Mouse (Mus musculus) large intestine, adult 2 months (tissue): ENCODE measurements around the gene Adgrd1. TPM values are rescaled to one million over a fixed set of nuclear protein-coding genes. Genes with fewer than 3 reads are reported as not detected.

Experiments used
- DNase-seq: peaks from one replicate; pipeline ENCODE4 v3.0.0-alpha.2; 2012; ENCODE audit warnings: low read depth, low spot score
- WGBS: fragments of 180-500 bp; shearing (Covaris S2); methylation state at CpG from one replicate; pipeline ENCODE4 v1.1.7; 2018; 5-methylcytosine and 5-hydroxymethylcytosine counted together
- polyA plus RNA-seq: library from polyadenylated mRNA; depleted of rRNA; stranded (reverse); fragments of >200 nt; gene quantifications from 2 replicates; pipeline ENCODE4 v1.2.3, GENCODE M21; 2012

The Adgrd1 gene
- polyA plus RNA-seq, 1 experiment, result 8.0 TPM

DNA sequence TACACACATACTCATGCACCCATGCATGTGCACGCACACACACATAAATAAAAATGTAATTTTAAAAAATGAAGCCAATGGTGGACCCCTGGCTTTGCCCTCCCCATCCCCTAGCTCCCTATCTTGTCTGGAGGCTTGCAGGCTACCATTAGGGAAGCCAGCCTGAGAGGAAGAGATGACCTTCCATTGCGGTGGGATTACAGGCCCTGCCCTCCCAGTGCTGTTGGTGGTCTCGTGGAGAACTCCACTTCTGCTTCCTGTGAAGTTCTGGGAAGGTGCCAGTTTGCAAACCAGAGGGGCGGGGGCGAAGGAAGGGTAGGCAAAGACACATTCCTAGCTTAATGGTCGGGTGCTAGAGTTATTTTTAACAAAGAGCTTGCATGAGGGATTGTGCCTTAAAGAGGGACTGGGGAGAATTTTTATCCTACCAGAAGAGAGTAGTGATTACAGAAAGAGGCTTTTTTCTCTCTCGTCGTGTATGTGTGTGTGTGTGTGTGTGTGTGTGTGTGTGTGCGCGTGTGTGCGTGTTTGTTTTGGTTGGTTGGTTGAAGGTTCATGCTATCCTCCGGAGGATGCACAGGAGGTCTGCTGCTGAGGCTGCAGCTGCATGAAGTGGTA is 50.5 kb downstream of the Adgrd1 start:
- DNase-seq, result no peak
- WGBS, result 62% methylated on average over 12 of the region's 12 CpGs

DNA sequence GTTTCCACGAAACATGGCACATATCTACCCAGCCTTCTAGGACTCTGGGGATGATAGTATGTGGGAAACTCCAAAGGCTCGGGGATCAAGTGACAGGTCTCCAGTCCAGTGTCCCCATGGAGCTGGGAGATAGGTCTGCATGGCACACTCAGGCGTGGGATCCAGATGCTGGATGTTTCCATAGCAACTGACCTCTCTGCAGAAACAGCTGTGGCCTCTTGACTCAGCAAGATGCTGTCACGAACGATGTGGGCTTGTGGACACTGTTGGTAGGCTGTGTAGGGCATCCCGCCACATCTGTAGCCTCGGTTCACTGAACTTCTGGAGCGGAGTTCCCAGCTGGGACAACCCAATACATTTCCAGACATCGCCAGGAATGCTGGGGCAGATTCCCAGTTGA is 51.9 kb downstream of the Adgrd1 start:
- no peak for DNase-seq
- 83% methylated on average over 9 of the region's 9 CpGs for WGBS

DNA sequence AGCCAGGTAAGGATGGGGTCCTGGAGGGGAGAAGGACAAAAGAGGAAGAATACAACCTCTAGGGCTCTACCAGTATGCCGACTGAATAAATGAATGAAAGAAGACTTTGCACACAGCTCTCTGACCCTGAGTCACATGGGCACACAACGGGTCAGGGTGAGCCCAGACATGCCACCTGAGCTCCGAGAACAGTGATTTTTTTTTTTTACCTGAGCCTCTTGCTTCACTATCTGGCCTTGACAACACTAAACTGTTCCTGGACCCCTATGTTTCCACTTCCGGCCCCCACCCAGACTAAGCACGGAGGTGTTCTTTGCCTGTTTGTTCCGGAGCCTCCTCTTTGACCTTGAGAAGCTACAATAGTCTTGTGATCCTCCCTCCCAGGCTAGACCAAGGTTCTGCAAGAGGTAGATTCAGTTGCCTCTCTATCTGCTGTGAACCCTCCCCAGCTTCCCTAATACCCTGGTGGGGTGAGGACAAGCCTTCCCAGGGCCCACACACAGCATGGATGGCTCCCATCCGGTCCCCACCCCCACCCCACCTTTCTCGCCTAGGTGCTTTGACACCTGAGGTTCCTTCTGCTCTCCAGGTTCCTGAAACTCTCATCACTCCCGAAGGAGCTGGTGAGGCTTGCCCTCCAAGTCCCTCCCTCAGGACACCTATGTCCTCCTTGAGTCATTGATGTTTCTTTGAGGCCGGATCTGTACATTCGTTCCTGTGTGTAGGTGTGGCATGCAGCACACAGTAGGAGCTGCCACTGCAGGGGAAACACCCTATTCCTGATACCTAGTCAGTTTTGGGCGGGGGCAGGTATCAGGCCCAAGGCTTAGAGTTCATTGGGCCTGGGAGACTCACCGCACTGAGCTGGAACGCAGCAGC is 58.7 kb downstream of the Adgrd1 start:
- no peak for DNase-seq
- 79% methylated on average over 14 of the region's 14 CpGs for WGBS

DNA sequence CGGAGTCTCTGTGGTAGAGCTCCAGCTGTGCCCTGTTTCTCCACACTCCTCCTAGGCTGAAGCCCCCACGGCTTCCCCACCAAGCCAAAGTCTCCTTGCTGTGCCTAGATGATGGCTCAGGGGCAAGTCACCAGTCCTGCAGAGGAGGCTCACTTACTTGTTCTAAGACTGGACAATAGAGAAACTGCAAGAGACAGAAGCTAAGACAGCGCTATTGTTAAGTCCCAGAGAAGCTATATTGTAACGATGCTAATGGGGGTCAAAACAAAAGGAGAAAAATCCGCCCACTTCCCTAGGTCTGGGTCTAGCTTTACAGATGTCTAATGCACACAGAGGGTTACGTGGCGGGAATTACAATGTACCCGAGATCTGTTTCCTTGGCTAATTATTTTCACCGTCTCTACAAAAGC is 59.4 kb downstream of the Adgrd1 start:
- 58% methylated on average over 9 of the region's 9 CpGs for WGBS
- no peak for DNase-seq

DNA sequence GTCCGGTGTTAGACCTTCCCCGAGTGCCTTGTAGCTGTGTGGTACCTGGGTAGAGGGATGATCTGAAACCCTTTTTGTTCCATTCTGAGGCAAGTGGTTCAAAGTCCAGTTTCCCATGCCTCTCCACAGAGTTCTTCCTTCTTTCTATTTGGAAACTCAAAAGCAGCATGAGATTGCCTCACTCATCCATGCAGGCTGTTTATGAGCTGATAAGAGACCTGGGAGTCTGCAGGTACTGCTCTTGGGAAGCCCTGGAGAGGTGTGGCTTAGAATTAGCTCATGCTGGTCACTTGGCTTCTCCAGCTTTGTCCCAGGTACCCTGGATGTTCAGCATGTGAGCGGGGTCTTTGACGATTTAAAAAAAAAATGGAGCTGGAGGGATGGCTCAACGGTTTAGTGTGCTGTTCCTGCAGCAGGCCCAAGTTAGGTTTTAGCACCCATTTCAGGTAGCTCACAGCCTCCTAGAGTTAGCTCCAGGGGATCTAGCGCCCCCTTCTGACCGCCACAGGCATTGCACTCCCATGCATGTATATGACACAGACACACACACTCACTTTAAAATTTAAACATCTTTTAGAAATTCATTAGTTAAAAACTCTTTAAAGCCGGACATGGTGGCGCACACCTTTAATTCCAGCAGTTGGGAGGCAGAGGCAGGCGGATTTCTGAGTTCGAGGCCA is 65.0 kb downstream of the Adgrd1 start:
- DNase-seq, result peak; percentile 32
- WGBS, result 60% methylated on average over 11 of the region's 11 CpGs

DNA sequence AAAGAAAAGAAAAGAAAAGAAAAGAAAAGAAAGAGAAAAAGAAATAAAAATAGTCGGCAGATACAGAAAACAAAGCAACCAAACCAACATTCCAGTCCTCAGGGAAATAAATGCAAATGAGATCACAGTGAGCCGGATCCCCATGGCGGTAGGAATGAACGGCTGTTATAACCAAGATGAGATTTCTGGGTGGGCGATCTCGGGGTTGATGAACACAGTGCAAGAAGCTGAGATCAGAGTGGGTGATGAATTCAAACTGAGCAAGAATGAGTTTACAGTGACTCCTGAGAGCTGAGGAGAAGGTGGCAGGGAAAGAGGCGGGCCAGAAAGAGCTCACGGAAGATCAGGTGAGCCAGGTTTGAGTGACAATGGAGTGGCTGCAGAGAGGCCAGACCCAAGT is 66.9 kb downstream of the Adgrd1 start:
- WGBS, result 82% methylated on average over 8 of the region's 8 CpGs
- no peak for DNase-seq

DNA sequence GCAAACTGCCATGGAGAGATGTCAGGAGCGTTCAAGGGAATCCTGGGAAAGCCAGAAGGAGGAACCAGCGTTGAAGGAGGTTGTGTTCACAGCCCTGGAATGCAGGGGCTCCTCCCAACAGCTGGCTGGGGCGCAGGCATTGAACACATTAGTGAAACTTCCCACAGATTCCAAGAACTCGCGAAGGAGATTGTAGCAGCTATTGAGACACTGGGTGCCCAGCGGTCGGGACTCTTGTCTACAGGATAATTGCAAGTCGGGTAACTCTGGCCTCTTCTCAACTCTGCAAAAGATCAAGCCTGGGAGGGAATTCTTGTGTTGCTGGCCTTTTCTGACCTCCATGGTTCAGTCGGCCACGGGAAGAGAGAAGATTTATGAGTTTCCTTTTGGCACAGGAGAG is 67.5 kb downstream of the Adgrd1 start:
- no peak for DNase-seq
- 7% methylated on average over 10 of the region's 10 CpGs for WGBS

DNA sequence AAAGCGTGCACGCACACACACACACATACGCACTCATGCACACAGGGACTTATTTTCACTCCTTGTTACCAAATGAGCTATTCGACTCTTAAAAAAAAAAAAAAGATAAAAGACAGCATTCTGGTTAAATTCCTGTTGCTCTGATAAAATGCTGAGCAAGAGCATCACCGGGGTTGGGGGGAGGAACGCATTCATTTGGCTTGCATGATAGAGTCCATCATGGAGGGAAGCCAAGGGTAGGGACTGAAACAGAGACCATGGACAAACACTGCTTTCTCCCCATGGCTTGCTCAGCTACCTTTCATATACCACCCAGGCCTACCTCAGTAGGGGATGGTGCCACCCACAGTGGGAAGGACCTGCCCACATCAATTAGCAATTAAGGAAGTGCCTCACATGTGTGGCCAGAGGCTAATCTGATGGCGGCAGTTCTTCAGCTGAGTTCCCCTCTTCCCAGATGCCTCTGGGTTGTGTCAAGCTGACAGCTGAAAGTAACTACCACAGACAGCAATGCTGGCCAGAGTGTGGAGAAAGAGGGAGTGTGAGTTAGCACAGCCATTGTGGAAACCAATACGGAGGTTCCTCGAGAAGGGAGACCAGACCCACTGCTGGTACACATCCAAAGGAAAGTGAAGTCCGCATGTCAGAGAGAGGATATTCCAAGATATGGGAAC is 68.5 kb downstream of the Adgrd1 start:
- DNase-seq, result no peak
- 79% methylated on average over 10 of the region's 10 CpGs for WGBS

DNA sequence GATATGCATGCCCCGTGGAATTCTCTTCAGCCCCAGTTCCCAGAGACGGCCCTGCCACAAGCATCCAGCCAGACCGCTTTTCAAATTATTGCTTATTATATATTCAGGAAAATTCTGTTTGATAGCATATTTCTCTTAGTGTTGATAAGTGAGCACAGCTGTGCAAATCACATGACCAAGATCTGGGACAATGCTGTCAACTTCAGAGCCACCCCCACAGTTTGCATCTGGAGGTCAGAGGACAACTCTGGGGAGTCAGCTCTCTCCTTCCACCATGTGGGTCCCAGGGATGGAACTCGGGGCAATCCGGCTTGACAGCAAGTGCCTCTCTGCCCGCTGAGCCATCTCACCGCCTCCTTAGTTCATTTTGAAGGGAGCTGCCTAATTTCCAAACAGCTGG is 69.0 kb downstream of the Adgrd1 start:
- no peak for DNase-seq
- 69% methylated on average over 7 of the region's 7 CpGs for WGBS

DNA sequence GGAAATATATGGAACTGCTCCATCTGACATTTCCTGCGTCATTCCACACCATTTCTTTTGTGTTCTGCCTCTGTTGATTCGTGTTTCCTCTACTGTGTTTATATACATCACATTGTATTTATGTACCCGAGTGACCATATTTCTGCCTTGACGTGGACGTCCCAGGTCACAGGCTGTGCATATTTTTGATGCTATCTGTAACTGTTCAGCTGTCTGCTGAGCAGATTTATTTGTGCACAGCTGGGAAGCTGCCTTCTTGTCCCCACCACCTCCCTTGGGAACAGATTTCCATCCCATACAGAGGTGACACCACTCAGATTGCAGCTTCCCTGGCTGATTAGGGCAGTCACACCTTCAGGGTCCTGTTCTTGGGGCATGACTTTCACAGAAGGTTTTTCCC is 72.5 kb downstream of the Adgrd1 start:
- DNase-seq, result no peak
- 62% methylated on average over 5 of the region's 5 CpGs for WGBS

DNA sequence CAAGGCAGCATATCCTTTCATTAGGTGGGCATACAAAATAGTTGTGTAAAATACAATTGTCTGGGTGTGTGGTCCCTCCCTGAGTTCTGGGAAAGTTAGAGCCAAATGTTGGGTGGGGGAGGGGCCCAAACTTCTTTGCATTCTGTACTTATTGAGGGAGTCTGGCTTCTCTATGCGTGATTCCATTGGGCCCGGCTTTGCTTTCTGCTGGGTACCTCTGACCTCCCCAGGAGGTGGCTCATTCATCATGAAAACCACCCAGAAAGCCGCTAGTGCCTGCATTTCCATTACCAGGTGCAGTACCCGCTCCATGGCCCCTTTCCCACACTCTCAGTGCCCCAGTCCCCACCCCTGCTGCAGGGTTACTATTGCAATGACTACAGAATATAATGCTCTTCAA is 73.0 kb downstream of the Adgrd1 start:
- no peak for DNase-seq
- WGBS, result 56% methylated on average over 4 of the region's 4 CpGs

DNA sequence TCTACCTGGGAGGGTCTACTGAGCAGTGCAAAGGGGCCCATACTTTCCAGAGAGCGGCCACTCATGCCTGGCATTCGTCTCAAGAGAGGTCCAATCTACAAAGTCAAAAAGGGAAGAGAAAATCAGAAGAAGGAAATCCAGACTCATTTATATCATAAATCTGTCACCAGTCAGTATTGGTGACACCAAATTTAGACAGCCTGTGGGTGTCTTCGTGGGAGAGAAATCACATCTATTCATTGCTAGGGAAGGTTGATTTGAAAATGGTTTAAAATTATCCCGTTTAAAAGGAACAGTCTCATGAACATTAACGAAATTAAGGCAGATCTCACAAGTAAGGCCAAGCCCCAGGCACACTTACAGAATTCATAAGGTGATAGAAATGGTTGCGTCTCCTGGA is 76.0 kb downstream of the Adgrd1 start:
- no peak for DNase-seq

DNA sequence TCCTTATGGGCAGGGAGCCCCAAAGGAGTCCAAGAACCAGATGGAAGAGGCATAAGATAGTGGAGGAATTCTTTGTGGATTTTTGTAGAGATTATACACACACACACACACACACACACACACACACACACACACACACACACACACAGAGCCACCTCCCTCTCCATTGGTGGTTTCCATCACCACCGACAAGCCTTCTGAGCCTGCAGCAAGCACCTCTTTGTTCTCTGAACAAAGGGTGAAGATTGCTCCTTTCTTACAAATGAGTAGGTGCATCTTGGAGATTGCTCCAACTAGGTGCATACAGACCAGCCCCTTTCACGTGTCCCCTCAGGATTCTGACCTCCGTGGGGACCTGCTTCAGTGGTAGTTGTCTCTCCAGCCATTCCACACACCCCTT is 79.4 kb downstream of the Adgrd1 start:
- DNase-seq, result no peak
- WGBS, result 46% methylated on average over 3 of the region's 3 CpGs

More for the DNA sequence above, 76.0 kb downstream of the Adgrd1 start:
- WGBS, result 75% methylated on average over 6 of the region's 6 CpGs

DNA sequence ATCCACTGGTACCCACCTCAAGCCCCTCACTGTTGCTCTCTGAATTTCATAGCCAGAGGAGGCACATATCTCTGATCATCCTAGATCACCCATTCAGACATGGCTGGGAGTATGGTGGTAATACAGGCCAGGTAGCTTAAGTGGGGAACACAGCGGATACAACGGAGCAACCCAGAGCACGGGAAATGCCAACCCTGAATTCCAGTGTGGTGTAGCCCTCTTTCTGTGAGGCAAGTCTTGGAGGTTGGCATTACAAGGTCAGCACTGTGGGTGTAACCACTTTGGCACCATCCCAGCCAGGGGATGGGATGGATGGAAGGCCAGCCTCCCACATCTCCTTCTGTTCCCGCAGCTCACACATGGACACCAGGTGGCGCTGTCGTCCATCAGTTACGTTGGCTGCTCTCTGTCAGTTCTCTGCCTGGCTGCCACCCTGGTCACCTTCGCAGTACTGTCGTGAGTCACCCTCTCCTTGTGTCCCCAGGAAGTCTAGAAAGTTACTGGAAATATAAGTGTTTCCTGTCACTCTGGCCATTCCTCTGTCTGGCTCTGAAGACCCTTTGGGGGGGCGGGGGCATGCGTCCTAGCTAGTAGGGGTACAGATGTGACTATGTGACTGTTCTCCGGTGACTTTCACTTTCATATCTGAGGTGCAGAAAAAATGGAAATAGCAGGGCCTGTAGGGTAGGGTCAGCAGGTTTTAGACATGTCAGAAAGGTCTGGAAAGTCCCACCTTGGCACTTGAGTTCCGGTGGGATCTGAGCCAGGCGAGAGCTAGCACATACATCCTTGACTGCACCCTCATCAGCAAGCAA is 81.4 kb downstream of the Adgrd1 start:
- 40% methylated on average over 14 of the region's 14 CpGs for WGBS
- DNase-seq, result peak; percentile 81

DNA sequence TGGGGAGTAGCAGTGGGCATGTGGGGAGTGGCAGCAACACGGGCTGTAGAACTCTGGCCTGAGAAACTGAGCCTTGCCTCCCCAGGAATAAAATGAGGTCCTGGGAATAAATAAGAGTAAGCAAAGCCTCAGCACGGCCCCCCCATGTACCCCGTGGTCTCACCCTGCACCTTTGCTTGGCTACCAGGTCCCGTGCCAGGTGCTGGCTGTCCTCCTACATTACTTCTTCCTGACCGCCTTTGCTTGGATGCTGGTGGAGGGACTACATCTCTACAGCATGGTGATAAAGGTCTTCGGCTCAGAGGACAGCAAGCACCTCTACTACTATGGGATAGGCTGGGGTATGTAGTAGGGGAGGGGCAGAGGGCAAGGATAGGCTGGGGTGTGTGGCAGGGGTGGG is 82.8 kb downstream of the Adgrd1 start:
- 80% methylated on average over 6 of the region's 6 CpGs for WGBS
- no peak for DNase-seq

DNA sequence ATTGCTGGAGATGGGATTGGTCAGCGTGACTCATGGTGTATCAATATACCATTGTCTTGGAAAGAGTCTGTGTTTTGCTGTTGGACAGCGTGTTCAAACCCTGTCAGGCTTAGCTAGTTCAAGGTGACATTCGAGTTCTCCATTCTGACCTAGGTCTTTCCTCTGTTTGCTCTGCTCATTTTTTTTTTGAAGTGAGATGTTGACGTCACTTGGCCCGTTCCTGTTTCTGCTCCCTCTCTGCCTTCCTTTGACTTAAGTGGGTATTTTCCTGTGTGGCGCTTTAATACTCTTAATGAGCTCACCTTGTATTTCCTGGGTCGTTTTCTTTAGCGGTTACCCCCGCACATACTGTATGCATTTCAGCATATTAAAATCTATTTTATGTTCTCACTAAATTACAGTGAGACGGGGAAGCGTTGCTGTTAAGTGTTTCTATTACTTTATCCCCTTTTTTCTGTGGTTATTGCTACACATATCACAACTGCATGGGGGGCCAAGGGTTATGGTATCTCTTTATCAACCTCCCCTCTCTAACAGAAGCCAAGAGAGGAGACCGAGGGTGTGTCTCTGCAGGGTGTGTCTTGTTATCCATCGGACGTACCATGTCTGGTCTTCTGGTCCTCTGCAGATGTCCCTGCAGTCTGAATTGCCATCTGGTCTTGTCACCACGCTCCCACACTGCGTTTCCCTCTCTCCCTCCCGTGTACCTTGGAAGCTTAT is 83.6 kb downstream of the Adgrd1 start:
- 59% methylated on average over 17 of the region's 17 CpGs for WGBS
- no peak for DNase-seq

DNA sequence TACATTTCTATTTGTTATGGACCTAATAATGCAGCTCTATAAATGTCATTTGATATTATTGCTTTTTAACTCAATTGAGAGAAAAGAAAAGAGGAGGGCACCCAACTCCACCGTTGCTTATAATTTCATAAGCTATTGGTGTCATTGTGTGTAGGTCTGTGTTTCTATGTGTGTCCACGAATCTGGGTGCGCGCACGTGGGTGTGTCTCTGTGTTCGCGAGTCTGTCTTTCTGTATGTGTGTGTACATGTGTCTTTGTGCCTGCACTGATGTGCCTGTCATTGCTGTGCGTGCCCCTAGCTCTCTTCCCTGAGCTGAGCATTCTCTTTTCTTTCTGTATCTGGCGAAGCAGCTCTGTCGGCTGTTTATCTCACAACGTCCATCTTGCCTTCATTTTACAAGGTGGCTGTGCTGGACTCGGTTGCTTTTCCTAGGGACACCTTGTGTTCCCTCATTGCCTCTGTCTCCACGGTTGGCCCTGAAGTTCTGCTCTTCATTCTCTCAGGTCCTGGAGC is 84.2 kb downstream of the Adgrd1 start:
- WGBS, result 75% methylated on average over 13 of the region's 13 CpGs

DNA sequence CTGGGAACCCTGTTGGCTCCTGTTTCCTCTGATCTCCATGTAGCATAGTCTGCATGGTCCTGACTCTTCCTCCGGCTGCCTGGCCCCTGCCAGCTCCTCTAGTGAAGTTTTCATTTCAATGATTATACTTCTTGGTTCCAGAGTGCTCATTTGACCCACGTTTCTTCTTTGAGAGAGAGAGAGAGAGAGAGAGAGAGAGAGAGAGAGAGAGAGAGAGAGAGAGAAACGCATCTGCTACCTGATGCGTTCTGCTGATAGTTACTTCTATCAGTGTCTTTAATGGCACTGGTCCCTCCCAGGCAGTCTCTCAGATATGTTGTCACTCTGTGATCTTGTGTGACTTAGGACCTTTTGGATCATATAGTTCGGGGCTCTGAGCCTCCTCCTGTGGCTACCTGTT is 84.9 kb downstream of the Adgrd1 start:
- DNase-seq, result no peak
- 60% methylated on average over 5 of the region's 5 CpGs for WGBS

More for the DNA sequence above, 84.2 kb downstream of the Adgrd1 start:
- DNase-seq, result no peak

DNA sequence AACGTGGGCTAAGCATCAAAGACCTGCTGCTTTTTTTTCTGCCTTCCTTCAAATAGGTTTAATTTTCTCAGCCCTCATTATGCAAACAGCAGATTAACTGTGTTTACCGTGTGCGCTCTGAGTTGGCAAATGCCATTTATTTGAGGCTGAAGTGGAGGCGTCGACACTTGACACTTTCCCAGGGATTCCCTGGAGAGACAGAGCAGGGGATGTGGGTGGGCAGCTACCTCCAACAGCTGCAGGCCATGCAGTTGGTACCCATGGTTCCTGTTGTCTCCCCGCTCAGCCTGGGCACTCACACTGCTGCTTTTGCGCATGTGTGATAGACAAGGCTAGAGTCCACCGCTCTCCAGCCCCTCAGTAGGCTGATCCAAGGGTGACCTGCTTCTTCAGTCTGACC is 86.0 kb downstream of the Adgrd1 start:
- no peak for DNase-seq
- WGBS, result 40% methylated on average over 8 of the region's 8 CpGs
